Mouse (Mus musculus) limb, embryonic 10.5 days (tissue): Measurements from ENCODE around the gene Fstl1. TPM values are rescaled to one million over a fixed set of nuclear protein-coding genes. Genes with fewer than 3 reads are reported as not detected.
A peak's percentile ranks its signal among the peaks of the same experiment; 100 is the strongest.

Experiments
- DNase-seq: peaks from one replicate; pipeline ENCODE4 v3.0.0-alpha.2; 2017; ENCODE audit warnings: low spot score
- H3K27ac ChIP-seq: fragments of 300-500 bp; sonication (generic); 2 replicates; pipeline ENCODE4 v1.5.1; 2016; ENCODE audit warnings: mild to moderate bottlenecking
- H3K27me3 ChIP-seq: fragments of 300-500 bp; sonication (generic); 2 replicates; pipeline ENCODE4 v1.6.1; 2016; ENCODE audit warnings: low read depth, mild to moderate bottlenecking; ENCODE audit not compliant: poor library complexity, severe bottlenecking
- H3K36me3 ChIP-seq: fragments of 300-500 bp; sonication (generic); 2 replicates; pipeline ENCODE4 v1.6.1; 2016; ENCODE audit warnings: mild to moderate bottlenecking, moderate library complexity
- H3K4me1 ChIP-seq: fragments of 300-500 bp; sonication (generic); 2 replicates; pipeline ENCODE4 v1.6.1; 2016
- H3K4me3 ChIP-seq: fragments of 300-500 bp; sonication (generic); 2 replicates; pipeline ENCODE4 v1.5.1; 2016; ENCODE audit warnings: mild to moderate bottlenecking, moderate library complexity
- H3K9me3 ChIP-seq: fragments of 300-500 bp; sonication (generic); replicated peaks from 2 replicates; pipeline ENCODE4 v1.6.1; 2016; ENCODE audit warnings: mild to moderate bottlenecking
- WGBS: fragments of 180-500 bp; shearing (Covaris S2); methylation state at CpG from one replicate; pipeline ENCODE4 v1.1.7; 2016; 5-methylcytosine and 5-hydroxymethylcytosine counted together
- polyA plus RNA-seq: library from polyadenylated mRNA; unstranded; fragments of >200 nt; fragmentation: Nextera tagmentation; extraction: Ambion mirVana; gene quantifications from 2 replicates; pipeline ENCODE4 v1.2.1, GENCODE M21; 2016

The Fstl1 gene
- polyA plus RNA-seq, 1 experiment from 2014 or later: 215 TPM

DNA sequence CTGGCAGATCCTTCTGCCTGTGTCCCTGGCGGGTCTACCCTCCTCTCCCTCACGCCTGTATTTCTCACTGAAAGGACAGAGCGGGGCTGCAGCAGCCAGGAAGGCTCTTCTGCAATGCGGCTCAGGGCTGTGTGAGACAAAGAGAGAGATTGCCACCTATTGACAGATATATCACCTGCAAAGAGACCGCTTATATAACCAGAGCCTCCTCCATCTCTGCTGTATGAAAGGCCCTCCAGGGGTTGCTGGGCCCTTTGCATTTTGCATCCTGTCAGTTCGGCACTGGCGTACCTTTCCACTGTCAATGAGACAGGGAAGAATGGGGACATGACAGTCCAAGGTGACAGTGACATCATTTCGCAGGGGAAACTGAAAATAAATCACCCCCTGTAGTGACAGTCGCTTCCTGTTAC, 35.8 kb downstream of the Fstl1 start:
- Histone ChIP-seq H3K27ac (peak overlapping the region; percentile 20; the same call in 1 of the 2 replicates), H3K27me3 (no peaks in the 10 kb centered on the region), H3K4me3 (no peak overlapping the region), H3K36me3 (peaks cover 60% of the 10 kb centered on the region), H3K9me3 (no peaks in the 10 kb centered on the region), H3K4me1 (peaks cover 37% of the 10 kb centered on the region)
- no peak for DNase-seq
- WGBS: 61% methylated on average over 9 of the region's 9 CpGs

DNA sequence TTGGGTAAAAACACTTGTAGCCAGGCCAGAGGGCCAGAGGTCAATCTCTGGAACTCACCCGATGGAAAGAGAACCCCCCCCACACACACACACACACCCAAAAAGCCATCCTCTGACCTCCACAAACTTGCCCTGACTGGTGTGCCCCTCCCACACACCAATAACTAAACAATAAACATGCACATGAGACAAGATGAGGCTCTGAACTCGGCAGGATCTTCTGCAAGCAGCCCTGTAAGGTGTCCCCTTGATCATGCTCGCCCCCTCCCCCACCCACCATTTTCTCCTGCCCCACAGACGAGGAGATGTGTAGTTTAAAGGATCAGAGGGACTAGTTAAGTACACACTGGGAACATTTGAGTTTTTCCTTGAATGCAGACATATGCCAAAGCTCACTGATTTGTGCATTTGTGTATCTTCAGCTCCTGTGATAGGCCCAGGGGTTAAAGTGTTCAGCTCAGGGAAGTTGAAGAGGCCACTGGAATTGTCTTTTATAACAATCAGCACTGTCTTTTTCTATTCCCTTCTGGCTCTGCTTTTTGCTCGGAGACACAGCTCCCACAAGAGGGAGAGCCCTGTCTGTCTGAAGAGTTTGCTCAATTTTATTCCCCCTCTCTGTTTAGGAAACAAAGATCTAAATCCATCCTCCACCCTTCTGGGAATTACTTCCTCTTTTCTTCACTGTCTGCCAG, 37.2 kb downstream of the Fstl1 start:
- no peak overlapping the region for H3K4me3 ChIP-seq

DNA sequence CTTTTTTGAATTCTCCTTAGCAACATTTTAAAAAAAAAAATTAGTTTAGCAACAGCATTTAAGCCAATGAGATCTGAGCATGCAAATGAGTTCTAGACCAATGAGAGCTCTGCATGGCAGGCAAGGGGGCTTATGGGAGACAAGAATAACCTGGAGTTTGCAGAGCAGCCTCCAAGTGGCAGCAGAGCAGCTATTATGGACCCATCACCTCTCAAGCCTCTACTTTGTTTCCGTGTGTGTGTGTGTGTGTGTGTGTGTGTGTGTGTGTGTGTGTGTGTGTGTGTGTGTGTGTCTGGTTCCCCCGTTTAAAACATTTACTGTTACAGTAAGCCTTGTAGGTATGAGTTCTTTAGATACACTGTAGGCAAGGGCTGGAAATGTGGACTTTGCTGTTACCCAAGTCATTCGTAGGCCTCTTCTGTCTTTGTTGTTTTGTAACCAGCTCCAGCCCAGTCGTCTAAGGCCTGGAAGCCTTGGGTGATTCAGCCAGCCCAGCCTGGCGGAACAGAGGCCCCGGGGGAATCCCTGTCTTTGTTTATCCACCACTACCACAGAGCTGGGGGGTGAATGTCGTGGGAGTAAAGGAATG, 37.8 kb downstream of the Fstl1 start:
- H3K9me3 ChIP-seq: no peaks in the 10 kb centered on the region
- peaks cover 67% of the 10 kb centered on the region for H3K36me3 ChIP-seq
- peak overlapping the region; percentile 80 for H3K27ac ChIP-seq
- DNase-seq: peak; percentile 53
- WGBS: 59% methylated on average over 7 of the region's 7 CpGs
- peaks cover 37% of the 10 kb centered on the region for H3K4me1 ChIP-seq
- no peaks in the 10 kb centered on the region for H3K27me3 ChIP-seq
- no peak overlapping the region for H3K4me3 ChIP-seq

More for the DNA sequence above, 37.2 kb downstream of the Fstl1 start:
- H3K4me1 ChIP-seq: peaks cover 40% of the 10 kb centered on the region
- H3K27me3 ChIP-seq: no peaks in the 10 kb centered on the region
- peaks cover 65% of the 10 kb centered on the region for H3K36me3 ChIP-seq
- no peaks in the 10 kb centered on the region for H3K9me3 ChIP-seq
- WGBS: 41% methylated on average over 5 of the region's 5 CpGs
- no peak for DNase-seq
- peak overlapping the region; percentile 66 for H3K27ac ChIP-seq

DNA sequence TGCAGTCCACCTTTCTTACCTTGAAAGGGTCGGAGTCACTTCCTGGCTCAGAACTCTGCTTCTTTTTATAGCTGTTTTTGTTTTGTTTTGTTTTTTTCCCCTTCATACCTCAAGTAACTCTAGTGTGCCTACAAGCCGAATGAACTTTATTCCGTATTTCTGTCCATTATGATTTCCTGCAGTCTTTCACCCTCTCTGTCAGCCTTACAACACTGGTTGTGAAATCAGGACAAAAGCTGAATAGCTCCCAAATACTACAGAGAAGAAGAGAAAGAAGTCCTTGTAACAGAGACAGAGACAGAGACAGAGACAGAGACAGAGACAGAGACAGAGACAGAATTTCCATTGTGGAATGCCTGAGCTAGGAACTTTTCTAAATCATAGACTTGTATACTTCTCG, 41.3 kb downstream of the Fstl1 start:
- H3K4me1 ChIP-seq: peaks cover 25% of the 10 kb centered on the region
- WGBS: 94% methylated on average over 4 of the region's 4 CpGs
- no peaks in the 10 kb centered on the region for H3K27me3 ChIP-seq
- H3K4me3 ChIP-seq: no peak overlapping the region
- peaks cover 83% of the 10 kb centered on the region for H3K36me3 ChIP-seq
- no peak overlapping the region for H3K27ac ChIP-seq
- no peaks in the 10 kb centered on the region for H3K9me3 ChIP-seq
- DNase-seq: no peak

DNA sequence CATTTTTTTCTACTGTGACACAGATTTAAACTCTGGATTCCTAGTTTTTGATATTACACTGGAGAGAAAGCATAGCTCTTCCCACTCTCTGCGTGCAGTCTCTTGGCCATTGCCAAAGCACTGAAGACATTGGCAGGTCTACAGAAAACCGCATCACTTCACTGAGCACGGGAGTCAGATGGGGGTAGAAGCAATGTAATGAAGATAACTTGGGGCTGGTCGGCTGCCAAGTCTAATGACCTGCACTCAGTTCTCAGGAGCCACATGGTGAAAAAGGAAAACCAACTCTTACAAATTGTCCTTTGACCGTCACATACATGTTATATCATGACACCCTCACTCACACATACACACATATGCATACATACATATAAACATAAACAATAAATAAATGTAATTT, 47.3 kb downstream of the Fstl1 start:
- Histone ChIP-seq H3K9me3 (no peaks in the 10 kb centered on the region), H3K4me3 (no peak overlapping the region), H3K4me1 (0 out of 2 replicates have a peak, but pooled peaks cover 2% of the 10 kb centered on the region), H3K27me3 (no peaks in the 10 kb centered on the region), H3K36me3 (peaks cover 100% of the 10 kb centered on the region), H3K27ac (no peak overlapping the region)
- no peak for DNase-seq
- WGBS: 94% methylated on average over 5 of the region's 5 CpGs

DNA sequence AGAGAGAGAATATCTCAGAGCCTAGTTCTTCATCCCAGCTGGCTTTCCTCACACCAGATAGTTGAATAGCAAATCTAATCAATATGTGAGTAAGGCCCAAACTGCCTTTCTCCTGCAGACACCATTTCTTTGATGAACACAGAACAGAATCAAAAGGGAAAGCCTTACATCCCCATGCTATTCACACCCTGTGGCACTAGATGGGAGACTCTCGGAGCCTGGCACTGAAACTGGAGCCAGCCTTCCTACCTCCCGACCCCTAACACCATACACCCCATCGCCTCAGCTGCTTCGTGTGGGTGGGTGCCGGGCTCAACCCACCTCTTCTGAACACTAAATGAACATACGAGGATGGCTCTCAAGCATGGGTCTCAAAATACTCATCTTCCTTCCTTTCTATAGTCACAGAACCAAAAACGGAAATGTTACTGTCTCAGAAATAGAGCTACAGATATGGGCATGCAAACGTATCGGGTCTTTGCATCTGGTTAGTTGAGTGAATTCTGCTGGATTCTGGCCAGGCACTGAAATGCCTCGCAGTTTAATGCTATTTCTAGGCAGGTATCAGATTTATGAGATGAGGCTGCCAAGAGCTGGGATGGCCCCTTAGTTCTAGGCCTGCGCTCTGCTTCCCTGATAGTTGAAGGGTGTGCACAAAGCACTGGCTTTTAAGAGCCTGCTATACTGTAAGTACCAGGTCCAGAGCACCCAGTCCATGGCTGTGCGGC, 48.3 kb downstream of the Fstl1 start:
- peaks cover 100% of the 10 kb centered on the region for H3K36me3 ChIP-seq
- 95% methylated on average over 12 of the region's 12 CpGs for WGBS
- no peaks in the 10 kb centered on the region for H3K4me1 ChIP-seq
- no peak for DNase-seq
- H3K4me3 ChIP-seq: no peak overlapping the region
- H3K9me3 ChIP-seq: no peaks in the 10 kb centered on the region
- H3K27me3 ChIP-seq: no peaks in the 10 kb centered on the region
- H3K27ac ChIP-seq: no peak overlapping the region

DNA sequence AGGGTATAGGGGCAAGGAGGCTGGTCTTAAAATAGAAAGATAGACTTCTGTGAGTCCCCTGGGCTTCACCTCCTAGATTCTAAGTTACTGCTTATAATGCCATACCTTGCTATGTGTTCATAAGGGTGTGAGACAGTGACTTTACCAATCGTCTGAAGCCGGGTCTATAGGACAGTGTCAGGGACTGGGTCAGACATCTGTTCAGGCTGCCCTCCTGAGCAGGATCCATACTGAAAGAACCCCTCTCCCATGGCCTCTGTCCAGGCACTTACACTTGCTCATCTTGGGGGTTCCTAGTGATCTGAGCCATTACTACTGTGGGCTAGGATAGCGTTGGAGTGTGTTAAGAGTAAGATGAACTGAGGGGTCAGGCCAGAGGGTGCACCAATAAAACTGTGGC, 49.6 kb downstream of the Fstl1 start:
- peaks cover 100% of the 10 kb centered on the region for H3K36me3 ChIP-seq
- no peak overlapping the region for H3K27ac ChIP-seq
- no peak overlapping the region for H3K4me3 ChIP-seq
- no peaks in the 10 kb centered on the region for H3K9me3 ChIP-seq
- 93% methylated on average over 3 of the region's 3 CpGs for WGBS
- no peaks in the 10 kb centered on the region for H3K4me1 ChIP-seq
- no peaks in the 10 kb centered on the region for H3K27me3 ChIP-seq
- DNase-seq: no peak

DNA sequence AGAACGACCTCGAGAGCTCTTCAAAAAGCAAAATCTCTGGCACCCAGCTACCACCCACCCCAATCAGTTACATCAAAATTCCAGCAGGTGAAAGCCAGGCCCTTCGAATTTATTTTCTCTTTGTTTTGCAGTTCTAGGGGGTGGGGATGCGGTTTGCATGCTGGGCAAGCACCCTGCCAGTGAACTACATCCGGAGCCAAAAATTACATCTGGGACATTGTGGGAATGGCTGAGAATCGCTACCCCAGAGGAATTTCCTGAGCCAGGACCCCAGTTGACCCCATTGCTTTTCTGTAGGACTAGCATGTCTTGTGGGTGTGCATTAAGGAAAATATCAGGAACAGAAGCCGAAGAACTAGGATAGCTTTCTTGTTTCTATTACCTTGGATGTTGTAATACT, 54.4 kb downstream of the Fstl1 start:
- 88% methylated on average over 7 of the region's 7 CpGs for WGBS
- no peak for DNase-seq
- Histone ChIP-seq H3K4me3 (no peak overlapping the region), H3K27me3 (no peaks in the 10 kb centered on the region), H3K9me3 (no peaks in the 10 kb centered on the region), H3K4me1 (no peaks in the 10 kb centered on the region), H3K27ac (no peak overlapping the region), H3K36me3 (peaks cover 99% of the 10 kb centered on the region)

DNA sequence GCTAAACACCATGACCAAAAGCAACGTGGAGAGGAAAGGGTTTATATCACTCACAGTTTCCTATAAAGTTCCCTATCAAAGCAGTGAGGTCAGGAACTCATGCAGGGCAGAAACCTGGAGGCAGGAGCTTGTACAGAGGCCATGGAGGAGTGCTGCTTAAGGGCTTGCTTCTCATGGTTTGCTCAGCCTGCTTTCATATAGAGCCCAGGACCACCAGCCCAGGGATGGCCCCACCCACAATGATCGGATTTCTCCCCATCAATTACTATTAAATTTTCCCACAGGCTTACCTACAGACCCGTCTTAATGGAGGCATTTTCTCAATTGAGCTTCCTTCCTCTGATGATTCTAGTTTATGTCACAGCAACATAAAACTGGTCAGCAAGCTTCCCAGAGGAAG, 60.9 kb downstream of the Fstl1 start:
- Histone ChIP-seq H3K27me3 (no peaks in the 10 kb centered on the region), H3K4me3 (no peak overlapping the region), H3K36me3 (peaks cover 41% of the 10 kb centered on the region), H3K27ac (no peak overlapping the region), H3K4me1 (0 out of 2 replicates have a peak, but pooled peaks cover 5% of the 10 kb centered on the region), H3K9me3 (no peaks in the 10 kb centered on the region)
- WGBS: 80% methylated on average over 3 of the region's 3 CpGs
- no peak for DNase-seq

DNA sequence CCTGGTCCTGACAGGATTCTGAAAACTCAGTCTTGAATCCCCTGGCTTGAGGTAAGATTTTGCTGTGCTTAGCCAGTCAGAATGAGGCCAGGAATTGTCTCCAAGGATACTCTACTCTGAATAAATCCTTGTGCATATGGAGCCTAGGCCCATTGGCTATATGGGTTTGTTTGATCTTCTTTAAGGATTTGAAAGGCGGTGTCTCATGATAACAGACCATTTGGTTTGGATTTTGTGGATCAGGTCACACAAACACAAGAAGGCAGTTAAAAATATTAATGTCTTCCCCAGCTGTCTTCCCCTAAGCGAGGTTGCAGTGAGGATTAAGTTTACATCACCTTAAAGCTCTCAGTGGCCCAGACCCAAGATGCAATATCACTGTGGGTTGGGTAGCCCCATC, 65.8 kb downstream of the Fstl1 start:
- H3K36me3 ChIP-seq: no peaks in the 10 kb centered on the region
- no peak for DNase-seq
- 72% methylated on average over 2 of the region's 2 CpGs for WGBS

DNA sequence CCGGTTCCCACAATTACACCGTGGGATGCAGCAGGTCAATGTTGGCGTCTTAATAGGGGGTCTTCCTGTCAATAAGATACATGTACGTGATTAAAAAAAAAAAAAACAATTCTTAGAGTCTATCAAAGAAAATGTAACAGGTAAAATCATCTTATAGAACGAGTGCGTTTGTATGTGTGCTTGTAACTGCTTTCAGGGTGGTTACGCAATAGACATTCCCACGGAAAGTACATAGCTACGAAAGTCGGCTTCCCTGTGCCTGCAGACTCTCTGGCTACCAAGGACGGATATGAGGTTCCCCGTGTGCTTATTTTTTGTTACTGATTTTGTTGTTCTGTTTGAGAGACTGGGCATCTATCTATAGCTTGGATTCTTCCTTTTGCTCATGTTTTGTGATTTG, 67.1 kb downstream of the Fstl1 start:
- WGBS: 94% methylated on average over 12 of the region's 12 CpGs
- Histone ChIP-seq H3K27ac (no peak overlapping the region), H3K4me1 (0 out of 2 replicates have a peak, but pooled peaks cover 5% of the 10 kb centered on the region), H3K36me3 (no peaks in the 10 kb centered on the region), H3K9me3 (no peaks in the 10 kb centered on the region), H3K27me3 (no peaks in the 10 kb centered on the region), H3K4me3 (no peak overlapping the region)
- no peak for DNase-seq

More for the DNA sequence above, 65.8 kb downstream of the Fstl1 start:
- no peaks in the 10 kb centered on the region for H3K9me3 ChIP-seq
- H3K27me3 ChIP-seq: no peaks in the 10 kb centered on the region
- H3K4me3 ChIP-seq: no peak overlapping the region
- no peak overlapping the region for H3K27ac ChIP-seq
- 0 out of 2 replicates have a peak, but pooled peaks cover 5% of the 10 kb centered on the region for H3K4me1 ChIP-seq

DNA sequence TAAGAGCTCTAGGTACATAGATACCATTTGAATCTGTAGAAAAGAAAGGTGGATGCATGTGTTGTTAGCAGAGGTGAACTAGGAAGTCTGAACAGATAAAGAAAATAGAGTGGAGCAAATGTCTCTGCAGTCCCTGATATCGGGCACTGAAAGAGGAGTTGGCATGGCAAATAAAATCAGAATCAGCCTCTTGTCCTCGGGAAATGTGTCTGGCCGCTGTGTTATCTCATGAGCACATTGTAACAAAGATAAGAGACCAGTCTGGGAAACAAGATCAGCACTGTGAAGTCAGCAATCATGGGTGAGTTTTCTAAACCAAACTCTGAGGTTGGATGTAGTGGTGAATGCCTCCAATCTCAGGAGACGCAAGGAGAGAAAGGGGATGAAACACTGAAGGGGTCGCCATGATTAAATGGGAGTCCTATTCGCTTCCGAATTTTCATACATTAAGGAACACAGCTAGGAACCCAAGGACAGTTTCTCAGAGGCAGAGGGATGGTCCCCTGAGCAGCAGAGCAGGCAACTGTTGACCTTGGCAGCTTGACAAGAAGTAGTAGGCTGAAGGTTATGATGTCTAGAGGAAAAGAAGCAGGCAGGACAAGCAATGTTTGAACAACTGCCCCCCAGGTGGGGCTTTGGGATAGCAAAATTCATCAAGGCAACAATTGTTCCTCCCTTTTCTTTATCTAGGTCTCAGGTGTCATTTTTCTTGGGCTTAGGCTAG, 68.7 kb downstream of the Fstl1 start:
- no peaks in the 10 kb centered on the region for H3K36me3 ChIP-seq
- no peak overlapping the region for H3K4me3 ChIP-seq
- no peaks in the 10 kb centered on the region for H3K9me3 ChIP-seq
- H3K4me1 ChIP-seq: 0 out of 2 replicates have a peak, but pooled peaks cover 1% of the 10 kb centered on the region
- no peak for DNase-seq
- no peak overlapping the region for H3K27ac ChIP-seq
- 85% methylated on average over 7 of the region's 7 CpGs for WGBS
- no peaks in the 10 kb centered on the region for H3K27me3 ChIP-seq
